Mouse (Mus musculus): ENCODE data around the gene Cd59a.

DNA sequence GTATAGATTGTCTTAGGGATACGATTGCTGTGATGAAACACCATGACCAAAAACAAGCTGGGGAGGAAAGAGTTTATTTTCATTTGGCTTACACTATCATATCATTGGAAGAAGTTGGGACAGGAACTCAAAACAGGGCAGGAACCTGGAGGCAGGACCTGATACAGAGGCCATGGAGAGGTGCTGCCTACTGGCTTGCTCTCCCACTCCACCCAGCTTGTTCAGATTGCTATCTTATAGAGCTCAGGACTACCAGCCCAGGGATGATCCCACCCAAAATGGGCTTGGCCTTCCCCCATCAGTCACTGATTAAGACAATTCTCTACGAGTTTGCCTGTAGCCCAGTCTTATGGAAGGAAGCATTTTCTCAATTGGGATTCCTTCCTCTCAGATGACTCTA is 31.4 kb upstream of the Cd59a start:
- TF ChIP-seq POLR2A (IDR thresholded peaks at IDR 0.05; ENCODE audit: low read depth, low read length) (no peak), CTCF (IDR thresholded peaks at IDR 0.05; ENCODE audit: extremely low read depth, insufficient read length, insufficient replicate concordance, low read depth, low read length) (no peak)
